Mouse (Mus musculus): Measurements from ENCODE around the gene Zkscan6. TPM values are rescaled to one million over a fixed set of nuclear protein-coding genes. Genes with fewer than 3 reads are reported as not detected.

Gene Zkscan6
- total RNA-seq (2021): 10 to 100 TPM; 14.4 to 14.8 TPM
- long read RNA-seq, experiment 1, partial matches to known transcripts: 0 of 8 reads
- long read RNA-seq, experiment 1, other reads (novel, unspliced or antisense): 5 of 8 reads
- long read RNA-seq, experiment 2, partial matches to known transcripts: 1 of 16 reads
- long read RNA-seq, experiment 2, other reads (novel, unspliced or antisense): 11 of 16 reads

DNA sequence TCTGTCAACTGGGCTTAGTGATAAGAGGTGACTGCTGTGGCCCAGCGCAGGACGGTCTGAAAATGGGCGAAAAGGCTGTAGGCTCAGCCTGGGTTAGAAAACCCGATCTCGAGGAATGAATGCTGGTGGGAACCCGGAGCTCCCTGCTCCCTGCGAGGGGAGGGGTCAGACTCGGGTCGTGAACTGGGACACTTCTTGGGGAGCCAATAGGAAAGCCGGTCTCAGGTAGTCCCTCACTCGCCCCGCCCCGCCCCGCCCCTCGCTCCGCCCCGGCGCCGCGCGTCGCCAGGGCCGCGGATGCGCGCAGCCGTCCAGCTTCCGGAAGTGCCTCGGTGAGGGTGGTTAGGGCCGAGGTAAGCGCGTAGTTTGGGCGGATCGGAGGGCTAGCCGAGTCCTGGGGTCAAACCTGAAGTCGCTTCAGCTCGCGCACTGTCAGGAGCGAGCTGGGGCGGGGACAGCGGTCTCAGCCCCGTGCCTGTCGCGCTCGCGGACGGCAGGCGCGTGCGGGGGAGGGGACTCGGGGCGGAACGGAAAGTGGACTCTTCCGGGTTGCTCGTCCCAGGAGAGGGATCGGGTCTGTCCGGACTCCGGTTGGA, at the start of gene Zkscan6:
Gene Zkscan6 (plus strand): TSS at position 267 of the 596 bp plus-strand sequence.
- DNase-seq (ENCODE audit: low spot score in 2 of 2): peak; percentile 80 to 89

DNA sequence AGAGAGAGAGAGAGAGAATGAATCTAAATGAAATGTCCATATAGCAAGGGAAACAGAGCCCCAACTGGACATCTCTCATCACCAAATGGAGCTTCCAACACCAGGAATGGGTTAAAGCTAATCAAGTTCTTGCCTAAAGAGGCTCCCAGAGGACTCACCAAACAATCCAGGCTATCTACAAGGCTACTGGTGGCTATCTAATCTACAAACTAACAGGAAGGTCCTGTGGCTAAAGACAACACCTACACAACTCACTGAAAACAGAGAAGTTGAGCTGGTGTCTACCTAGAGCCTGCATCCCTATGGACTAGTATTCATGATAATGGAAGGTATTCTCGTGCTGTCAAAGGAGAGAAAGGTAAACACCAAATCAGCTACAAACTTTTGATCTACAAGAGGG, 47.6 kb upstream of the Zkscan6 start:
- no peak for DNase-seq (ENCODE audit: low spot score in 2 of 2)

DNA sequence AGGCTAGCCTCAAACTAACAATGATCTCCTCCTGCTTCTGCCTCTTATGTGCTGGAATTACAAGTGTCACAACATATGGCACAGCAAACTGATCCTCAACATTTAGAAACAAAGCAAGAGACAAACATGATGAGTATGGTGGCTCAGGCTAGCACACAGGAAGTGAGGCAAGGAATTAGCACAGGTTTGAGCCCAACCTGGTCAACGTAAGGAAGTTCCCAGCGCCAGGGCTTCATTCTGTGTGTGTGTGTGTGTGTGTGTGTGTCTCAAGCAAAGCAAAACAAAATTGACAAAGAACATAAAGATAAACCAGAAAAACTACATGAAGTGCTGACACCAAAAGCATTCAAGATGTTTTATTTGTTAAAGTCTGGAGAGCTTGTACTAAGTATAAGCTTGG, 46.1 kb upstream of the Zkscan6 start:
- no peak for DNase-seq (ENCODE audit: low spot score in 2 of 2)

DNA sequence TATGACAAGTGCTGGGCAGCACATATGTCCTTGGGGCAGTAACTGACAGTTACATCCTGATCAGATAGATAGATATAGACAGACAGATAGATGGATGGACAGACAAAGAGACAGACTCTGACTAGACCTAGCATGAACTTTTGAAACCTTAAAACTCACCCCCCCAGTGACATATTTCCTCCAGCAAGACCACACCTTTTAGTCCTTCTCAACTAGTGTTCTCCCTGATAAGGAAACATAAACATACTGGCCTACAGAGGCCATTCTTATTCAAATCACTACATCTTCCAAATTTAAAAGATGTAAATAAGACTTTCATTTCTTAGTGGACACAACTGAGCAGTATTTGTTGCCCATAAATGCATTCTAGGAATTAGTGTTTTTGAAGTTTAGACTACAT, 38.5 kb upstream of the Zkscan6 start:
- no peak for DNase-seq (ENCODE audit: low spot score in 2 of 2)

DNA sequence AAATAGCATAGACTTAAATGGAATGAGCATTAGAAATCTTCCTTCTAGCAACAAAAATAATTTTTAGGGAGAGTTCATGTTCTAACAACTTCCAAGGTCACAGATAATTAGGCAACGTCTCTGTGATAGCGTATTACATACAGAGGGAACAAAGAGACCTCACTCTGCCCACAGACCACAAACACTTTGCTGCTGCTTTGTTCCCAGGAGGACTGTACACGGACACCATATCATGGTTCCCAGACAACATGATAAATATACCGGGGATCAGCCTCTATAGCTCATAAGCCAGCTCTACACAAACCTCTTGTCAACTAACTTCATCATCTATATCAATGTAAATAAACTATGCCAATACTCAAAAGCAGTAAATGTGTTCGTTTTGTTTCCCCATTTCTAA, 37.0 kb upstream of the Zkscan6 start:
- no peak for DNase-seq (ENCODE audit: low spot score in 2 of 2)

DNA sequence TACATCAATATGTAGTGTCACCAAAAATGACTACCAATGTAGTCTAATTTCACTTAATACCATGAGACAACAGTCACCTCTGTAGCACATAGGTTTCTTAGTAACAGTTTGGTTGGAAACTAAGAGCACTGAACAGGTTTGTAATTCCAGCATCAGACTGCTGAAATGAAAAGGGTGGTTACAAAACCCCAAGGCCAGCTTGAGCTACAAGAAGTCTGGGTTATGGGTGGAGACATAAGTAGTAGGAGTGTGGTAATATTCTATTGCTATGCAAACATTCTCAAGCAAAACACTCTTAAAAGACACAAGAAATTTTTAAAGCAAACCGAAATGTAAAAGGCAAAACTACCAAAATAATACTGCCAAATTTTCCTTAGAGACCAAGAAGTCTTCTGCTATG, 35.4 kb upstream of the Zkscan6 start:
- DNase-seq (ENCODE audit: low spot score in 2 of 2): no peak

DNA sequence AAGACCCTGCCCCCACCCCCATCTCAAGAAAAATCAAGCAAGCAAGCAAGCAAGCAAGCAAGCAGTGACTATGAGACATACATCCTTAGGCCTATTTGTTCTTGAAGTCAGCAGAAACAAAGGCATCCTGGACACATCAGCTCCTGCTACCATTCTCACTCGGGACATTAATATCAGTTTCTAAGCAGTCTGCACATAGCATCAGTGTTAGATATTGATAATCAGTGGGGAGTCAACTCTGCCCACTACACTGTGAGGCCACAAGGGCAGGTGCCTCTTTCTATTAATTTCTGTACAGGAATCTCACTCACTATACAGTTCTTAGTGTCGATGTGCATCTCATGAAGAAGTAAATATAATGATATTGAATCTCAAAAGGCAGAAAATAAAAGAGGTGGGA, 33.4 kb upstream of the Zkscan6 start:
- DNase-seq (ENCODE audit: low spot score in 2 of 2): no peak

DNA sequence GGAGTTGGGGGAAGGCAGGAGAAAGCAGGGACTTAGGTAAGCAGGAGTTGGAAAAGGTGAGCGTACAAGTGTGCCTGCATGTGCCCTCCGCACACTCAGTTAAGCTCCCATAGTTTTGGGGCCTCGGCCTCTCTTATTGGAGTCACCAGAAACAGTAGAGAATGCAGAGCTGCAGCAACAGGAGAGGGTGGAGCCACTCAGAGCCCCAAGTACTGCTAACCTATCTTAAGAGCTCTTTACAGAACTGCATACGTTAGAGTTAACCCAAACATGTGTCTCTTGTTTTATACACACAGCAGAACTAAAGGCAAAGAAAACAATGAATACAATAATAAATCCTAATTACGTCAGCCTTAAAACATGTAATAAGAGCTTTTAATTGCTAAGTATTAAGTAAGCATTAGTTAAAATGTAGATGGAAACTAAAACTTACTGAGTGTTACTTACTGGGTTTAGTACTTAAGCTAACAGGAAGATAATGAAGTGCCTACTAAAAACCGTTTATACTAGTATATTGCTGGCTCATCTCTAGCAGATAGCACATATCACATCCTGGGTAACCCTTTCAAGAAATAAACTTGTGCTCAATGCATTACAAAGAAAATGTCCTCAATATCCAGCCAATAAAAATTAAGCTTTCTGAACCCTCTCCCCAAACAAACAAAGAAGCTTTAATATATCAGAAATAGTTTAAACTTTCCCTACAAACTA, 32.9 kb upstream of the Zkscan6 start:
- no peak for DNase-seq (ENCODE audit: low spot score in 2 of 2)

DNA sequence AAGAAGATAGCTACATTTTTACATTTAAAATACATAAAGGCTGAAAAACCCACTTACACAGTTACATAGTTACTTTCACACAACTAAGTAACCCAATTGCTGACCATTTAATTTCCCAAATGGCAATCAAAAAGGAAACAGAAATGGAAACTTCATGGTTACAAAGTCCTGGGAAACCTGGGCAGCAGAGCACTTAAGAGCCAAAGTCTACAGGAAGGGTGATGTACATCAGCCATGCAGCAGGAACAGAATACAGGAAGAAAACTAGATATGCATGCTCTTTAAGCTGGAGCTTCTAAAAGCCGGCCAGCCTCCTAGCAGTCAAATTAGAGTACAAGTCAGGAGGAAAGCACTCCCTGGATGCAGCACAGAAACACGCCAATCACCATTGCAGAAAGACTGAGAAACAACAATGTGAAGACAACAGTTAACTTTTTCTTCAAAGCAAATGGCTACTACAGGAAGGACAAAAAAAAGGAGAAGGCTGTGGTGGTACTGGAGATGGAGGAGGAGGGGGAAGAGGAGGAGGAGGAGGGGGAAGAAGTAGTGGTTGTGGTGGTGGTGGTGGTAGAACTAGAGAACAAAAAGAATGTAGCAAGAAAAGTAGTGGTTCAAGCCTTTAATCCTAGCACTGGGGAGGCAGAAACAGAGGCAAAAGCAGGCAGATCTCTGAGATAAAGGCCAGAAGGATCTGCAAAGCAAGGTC, 29.9 kb upstream of the Zkscan6 start:
- DNase-seq (ENCODE audit: low spot score in 2 of 2): no peak

DNA sequence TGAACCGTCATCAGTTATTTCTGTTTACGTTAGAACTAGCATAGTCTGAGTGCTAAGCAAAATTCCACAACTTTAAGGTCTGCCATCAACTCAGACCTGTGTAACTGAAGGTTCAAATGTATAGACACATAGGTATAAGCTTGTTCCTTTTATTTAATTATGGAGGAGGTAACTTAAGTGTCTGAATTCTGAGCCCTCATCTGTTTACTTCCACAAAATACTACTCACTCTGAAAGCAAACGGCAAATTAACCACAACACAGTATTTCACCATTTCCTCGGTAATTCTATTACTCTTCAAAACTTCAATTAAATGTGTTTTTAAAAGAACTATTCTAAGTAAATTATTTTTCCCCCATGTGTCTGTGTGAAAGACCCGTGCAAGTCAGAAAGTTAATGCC, 29.2 kb upstream of the Zkscan6 start:
- no peak for DNase-seq (ENCODE audit: low spot score in 2 of 2)

DNA sequence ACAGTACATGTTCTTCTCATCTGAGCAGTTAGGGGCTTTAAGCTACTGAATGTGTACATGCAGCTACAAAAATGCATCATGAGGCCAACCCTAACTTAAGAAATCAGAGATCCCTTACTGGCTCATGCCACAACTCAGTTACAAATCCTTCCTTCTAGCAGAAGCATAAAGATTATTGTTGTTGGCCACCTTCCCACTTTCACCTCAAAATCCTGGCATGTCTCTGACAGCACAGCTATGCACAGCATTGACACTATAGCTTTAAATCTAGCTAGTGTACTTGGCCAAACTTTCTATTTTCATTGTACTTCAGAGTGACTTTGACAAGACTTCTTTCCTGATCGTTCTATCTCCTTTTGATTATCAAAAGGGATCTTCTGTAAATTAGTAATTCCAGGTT, 27.9 kb upstream of the Zkscan6 start:
- no peak for DNase-seq (ENCODE audit: low spot score in 2 of 2)

DNA sequence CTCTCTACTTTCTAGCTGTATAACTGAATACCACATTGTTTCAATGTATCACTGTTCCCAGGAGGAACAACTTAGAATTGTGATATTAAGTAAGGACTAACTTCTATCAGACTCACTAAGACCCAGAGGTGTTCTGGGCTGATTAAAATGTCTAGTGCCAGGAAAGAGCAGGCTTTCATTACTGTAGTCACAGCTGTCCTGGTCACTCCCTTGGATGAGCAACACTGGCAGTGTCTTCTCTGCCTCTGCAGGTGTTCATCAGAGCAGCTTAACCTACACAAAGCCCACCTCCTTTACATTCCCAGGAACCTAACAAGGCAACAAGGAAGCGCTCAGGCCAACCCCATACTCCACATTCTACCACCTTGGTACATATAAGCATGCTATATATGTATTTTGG, 27.4 kb upstream of the Zkscan6 start:
- no peak for DNase-seq (ENCODE audit: low spot score in 2 of 2)

DNA sequence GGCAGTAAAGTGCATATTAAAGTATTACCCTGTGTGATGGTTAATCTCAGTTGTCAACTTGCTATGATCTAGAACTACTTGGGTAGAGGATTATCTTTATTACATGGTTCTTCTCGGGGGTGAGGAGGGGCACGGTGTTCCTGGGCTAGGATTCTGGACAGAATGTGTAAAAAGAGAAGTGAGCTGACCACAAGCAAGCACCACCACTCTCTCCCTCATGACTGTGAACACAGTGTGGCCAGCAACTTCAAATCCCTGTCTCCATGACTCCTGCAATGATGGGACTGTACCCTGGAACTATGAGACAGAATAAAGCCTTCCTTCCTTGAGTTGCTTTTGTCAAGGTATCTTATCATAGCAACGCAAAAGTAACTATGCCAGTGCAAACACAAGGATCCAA, 25.4 kb upstream of the Zkscan6 start:
- DNase-seq (ENCODE audit: low spot score in 2 of 2): no peak

DNA sequence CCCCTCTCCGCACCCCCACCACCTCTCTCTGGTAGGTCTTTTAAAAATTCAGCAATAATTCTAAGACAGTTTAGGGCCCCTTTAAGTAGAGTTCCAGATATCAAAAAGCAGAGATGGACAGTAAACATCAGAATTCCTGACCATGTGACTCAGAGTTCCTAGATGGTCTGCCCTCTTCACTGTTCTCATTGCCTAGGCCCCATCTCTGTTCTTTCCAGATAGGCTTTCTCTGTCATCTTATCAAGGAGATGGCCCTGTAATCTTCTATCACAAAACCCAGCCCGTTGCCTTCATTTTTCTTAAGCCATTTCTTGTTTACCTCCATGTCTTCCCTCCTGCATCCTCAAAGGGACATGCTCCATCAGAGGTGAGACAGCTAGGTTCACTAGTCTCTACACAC, 20.8 kb upstream of the Zkscan6 start:
- DNase-seq (ENCODE audit: low spot score in 2 of 2): no peak

DNA sequence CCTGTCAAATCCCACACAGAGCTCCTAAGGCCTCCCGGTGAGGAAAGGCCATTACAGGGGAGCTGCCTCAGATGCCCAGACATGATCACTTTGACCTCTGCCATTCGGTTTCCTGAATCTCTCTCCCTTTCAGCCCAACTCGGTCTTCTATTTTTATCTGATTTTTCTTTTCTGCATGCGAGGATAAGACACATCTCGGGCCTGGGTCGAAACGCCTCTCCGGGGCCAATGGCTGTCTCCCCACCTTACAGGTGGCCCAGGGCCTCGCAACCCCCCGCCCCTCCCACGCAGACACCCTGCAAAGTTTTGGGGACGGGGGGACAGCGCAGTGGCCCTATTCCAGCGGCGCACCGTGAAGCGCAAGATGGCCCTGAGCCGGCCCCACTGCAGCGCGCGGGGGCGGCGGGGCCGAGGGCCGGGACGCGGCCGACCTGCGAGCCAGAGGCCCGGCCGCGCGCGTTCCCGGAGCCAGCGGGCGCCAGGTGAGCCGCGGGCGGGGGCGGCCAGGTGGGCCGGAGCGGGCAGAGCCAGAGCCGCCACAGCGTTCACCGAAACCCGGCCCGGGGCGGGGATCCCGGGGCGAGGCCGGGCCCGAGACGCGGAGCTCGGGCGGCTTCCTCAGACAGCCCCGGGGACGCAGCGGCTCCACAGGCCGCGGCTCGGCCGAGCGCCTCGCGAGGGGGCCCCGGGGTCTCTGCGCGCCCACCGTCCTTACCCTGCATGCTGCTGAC, 19.4 kb upstream of the Zkscan6 start:
- DNase-seq (ENCODE audit: low spot score in 2 of 2): peak in 1 of 2 experiments; percentile 19

DNA sequence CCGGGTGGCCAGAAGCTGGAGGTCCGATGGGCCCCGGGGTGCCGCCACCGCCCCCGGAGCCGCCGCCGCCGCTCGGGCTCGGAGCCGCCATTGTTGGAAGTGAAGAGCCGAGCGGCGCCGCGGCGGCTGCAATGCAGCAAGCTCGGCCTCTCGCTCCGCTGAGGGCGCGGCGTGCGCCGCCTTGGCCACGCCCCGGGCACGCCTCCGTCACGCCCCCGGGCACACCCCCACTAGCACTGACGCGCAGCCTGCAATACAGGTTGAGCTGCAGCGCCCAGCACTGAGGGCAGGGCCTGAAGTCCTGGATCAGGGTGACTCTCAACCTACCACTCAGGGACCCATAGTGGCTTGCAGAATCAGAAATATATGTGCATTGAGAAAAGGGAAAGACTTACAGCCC, 18.8 kb upstream of the Zkscan6 start, which contains the start of gene Map2k4:
Gene Map2k4 (minus strand): TSS at position 144 of the 400 bp plus-strand sequence.
- DNase-seq (ENCODE audit: low spot score in 2 of 2): peak; percentile 82 to 91

DNA sequence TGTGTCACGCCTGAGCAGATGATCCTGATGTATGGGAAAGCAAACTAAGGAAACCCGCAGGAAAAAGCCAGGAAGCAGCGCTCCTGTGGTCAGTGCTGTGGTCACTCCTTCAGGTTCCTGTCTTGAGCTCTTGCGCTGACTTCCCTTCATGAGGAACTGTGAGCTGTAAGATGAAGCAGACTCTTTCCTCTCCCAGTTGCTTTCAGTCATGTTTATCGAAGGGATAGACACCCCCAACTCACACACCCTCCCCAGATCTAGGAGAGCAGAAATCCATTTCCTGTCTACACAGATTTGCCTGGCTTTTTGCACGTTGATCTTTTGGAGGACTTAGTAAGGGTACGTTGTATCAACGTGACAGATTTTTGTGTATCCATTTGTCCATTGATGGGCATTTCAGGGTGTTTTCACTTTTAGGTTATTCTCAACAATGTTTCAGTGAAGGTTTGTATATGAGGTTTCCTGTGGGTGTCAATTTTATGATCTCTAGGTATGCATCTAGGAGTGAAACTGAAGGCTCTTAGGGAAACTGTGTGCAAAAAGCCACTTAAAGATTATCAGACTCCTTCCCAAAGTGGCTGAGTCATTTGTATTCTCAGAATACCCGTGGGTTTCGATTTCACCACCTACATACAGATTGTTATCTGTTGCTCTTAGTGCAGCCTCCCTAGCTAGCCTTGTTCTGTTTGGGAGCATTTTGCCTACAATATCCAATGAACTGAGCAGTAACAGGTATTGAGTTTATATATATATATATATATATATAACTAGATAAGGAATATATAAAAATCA, 12.4 kb upstream of the Zkscan6 start:
- no peak for DNase-seq (ENCODE audit: low spot score in 2 of 2)

DNA sequence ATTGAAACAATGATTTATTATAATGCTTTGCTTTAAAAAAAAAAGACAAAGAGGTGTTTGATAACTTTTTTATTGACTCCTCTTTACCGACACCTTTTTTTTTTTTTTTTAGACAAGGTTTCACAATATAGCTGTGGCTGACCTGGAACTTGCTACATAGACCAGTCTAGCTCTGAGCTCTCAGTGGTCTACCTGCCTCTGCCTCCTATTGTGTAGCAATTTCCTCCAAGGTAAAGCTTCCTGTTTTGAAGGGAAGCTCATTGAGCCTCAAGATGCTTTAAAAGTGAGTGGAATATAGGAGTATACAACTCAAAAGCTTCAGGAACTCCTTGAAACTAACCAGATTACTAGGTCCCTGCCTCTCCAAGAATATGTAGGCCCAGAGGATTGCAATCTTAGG, 11.1 kb upstream of the Zkscan6 start:
- DNase-seq (ENCODE audit: low spot score in 2 of 2): no peak

DNA sequence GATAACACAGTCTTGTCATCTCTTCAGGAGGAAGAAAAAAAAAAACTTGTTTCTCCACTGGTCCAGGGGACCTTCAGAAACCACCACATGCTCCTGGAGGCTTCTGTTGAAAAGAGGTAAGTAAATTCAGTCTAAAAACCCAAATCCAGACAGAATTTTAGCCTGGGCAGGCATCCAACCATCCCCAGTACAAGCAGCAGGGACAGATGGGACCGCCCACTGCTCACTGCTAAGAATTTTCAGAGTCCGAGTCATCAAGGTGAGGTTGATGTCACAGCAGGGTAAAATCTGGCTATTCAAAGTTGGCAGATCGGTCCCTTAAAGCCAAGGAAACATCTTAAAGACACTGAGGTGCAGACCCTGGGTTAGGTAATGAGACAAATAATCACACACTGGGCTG, 5.1 kb upstream of the Zkscan6 start:
- peak; percentile 59 to 80 for DNase-seq (ENCODE audit: low spot score in 2 of 2)

DNA sequence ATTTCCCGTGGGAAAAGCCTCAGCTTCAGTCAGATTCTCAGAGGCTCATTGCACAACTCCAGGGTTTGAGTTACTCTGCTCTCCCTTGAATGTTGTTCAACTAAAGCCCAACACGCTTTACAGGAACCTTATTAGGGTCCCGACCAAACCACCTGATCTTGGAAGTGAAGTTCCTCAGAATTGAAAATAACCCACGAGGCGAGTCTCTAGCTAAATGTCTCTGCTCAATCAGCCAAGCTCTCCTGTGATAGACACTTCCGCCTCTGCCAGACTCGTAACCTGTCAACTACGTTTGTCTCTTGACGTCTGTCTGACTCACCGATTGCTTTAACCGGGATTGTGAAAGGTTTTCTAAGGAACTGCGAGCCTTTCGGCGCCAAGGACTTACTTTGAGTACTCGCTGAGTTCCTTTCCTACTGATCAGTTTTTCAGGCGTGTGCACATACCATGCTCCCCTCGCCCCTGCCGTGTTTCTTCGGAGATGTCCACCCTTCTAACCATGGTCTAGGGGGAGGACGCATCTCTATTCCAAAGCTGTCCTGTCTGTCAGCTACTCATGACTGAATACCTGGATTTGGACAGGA, 562 bp upstream of the Zkscan6 start:
- no peak for DNase-seq (ENCODE audit: low spot score in 2 of 2)
